Mouse (Mus musculus): ENCODE data around the gene Pank2. TPM values are rescaled to one million over a fixed set of nuclear protein-coding genes. Genes with fewer than 3 reads are reported as not detected.
"Not testable (repeated sequence)": the region's sequence is repeated elsewhere in the genome, so short reads cannot be mapped to it uniquely, and the experiment has no call there.

The Pank2 gene
- 20.3 and 22.6 TPM in 2 replicates for polyA plus RNA-seq (2015; fragmentation: Nextera tagmentation; extraction: Ambion mirVana)

DNA sequence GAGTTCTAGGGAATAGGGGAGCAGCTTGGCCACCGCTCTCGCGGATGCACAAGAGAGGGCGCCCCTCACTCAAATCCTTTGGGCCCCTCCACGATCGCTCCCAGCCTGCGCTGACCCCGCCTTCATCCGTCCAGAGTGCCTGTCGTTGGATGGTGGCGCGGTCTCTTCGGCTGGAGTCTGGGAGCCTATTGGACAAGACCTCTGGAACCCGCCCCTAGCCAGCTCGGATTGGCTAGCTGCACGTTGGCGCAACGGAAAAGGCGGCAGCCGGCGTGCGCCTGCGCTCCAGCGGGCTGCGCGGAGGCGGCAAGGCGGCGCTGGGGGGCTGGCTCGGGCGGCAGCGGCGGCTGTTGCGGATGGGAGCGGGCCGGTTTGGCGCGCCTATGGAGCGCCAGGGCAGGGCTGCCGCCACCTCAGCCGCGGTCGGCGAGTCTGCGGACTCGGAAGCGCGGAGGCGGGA is at the start of gene Pank2:
Pank2 (plus strand) TSS at position 283 of the 460 bp plus-strand sequence.
- Histone ChIP-seq H3K4me2 (ENCODE audit: low read length) (peak within 1 kb of the TSS; percentile 80), H3K27me3 (ENCODE audit: control insufficient read depth, insufficient read depth, low read depth, low read length) (no peaks in the 10 kb centered on the region), H3K4me1 (ENCODE audit: control insufficient read depth, insufficient read depth, low read length) (peaks cover 33% of the 10 kb centered on the region), H3K4me3 (ENCODE audit: low read depth, low read length) (peak within 1 kb of the TSS; percentile 73), H3K9me3 (replicated peaks; ENCODE audit: control insufficient read depth, low read length, poor library complexity, severe bottlenecking) (no peaks in the 10 kb centered on the region), H3K36me3 (ENCODE audit: control insufficient read depth, insufficient read depth, low read length) (no peaks in the 10 kb centered on the region), H3K27ac (ENCODE audit: low read length) (peak within 1 kb of the TSS; percentile 97), H3K9ac (ENCODE audit: low read depth, low read length) (peak within 1 kb of the TSS; percentile 73)
- whole genome bisulfite sequencing, result under 1% methylated on average over 49 of the region's 49 CpGs
- ATAC-seq, result peak; percentile 100

DNA sequence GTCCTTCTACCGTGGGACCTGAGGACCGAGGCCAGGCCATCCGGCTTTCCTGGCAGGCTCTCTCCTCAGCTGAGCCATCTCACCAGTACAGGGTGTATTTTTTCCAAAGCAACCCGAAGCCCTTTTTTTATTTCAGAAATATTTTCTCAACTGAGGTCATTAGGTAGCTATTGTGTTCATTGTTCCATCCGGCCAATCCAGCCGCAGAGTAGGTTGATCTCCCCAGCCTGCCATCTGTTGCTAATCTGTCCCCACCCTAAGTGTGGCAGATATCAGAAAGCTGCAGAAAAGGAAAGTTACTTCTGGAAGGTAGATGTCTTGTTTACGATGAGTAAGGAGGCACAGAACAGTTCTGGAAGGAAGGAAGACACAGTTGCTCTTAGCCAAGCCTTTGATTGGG is 48.5 kb upstream of the Pank2 start:
- H3K4me3 ChIP-seq (ENCODE audit: low read depth, low read length), result no peak overlapping the region
- no peak overlapping the region for H3K9ac ChIP-seq (ENCODE audit: low read depth, low read length)
- no peaks in the 10 kb centered on the region for H3K27me3 ChIP-seq (ENCODE audit: control insufficient read depth, insufficient read depth, low read depth, low read length)
- 78% methylated on average over 7 of the region's 7 CpGs for WGBS
- peaks cover 14% of the 10 kb centered on the region for H3K4me1 ChIP-seq (ENCODE audit: control insufficient read depth, insufficient read depth, low read length)
- H3K36me3 ChIP-seq (ENCODE audit: control insufficient read depth, insufficient read depth, low read length), result no peaks in the 10 kb centered on the region
- no peaks in the 10 kb centered on the region for H3K9me3 ChIP-seq (replicated peaks; ENCODE audit: control insufficient read depth, low read length, poor library complexity, severe bottlenecking)
- H3K4me2 ChIP-seq (ENCODE audit: low read length), result no peak overlapping the region
- ATAC-seq, result no peak
- no peak overlapping the region for H3K27ac ChIP-seq (ENCODE audit: low read length)

DNA sequence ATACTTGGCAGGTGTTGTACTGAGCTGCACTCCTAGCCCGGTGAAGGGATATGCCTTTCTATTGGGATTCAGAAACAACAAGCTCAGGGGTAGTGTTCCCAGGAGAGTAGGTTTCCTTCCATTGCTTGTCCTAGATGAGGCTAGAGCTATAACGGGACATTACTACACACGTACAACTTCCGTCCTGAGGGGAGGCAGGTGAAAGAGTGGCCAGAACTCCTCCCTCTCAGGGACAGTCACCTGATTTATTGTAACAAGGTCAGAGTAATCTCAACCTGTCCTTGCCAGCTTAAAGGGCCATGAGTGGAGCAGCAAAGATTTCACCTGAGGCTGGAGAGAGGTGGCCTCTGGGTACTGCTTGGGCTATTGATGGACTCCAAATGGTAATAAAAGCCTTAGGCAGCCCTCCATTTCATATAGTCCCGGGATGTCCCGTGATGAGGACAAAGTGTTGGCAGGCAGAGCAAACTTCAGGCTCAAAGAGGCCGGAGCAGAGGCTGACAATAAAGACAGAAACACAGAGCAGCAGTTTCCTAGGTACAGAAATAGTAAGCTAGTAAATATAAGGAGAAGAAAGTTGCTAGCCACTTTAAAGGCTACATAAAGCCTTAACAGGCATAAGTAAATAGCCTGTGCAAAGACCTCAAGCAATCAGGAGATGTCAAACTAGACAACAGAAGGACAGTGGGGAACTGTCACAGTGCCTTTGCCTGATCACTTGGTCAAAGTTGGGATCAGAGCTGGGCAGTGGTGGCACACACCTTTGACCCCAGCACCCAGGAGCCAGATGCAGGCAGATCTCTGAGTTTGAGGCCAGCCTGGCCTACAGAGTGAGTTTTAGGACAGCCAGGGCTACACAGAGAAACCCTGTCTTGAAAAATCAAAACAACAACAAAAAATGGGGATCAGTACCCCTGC is 46.1 kb upstream of the Pank2 start:
- 91% methylated on average over 7 of the region's 7 CpGs for WGBS
- H3K4me3 ChIP-seq (ENCODE audit: low read depth, low read length), result no peak overlapping the region
- no peak for ATAC-seq

DNA sequence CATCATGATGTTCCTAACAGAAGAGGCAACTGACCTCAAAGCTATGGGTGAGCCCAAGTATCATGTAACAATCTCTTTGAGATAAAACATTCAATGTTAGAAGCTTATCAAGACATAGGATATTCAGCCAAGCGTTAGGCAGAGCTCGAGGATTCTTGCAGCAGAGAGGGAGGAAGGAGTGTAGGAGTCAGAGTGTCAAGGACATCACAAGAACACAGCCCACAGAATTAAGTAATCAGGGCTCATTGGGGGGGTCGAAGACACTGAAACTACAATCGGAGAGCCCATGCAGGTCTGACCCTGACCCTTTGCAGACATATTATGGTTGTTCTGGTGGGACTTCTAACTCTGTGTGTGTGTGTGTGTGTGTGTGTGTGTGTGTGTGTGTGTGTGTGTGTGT is 42.3 kb upstream of the Pank2 start:
- WGBS, result 80% methylated on average over 4 of the region's 4 CpGs
- no peaks in the 10 kb centered on the region for H3K27me3 ChIP-seq (ENCODE audit: control insufficient read depth, insufficient read depth, low read depth, low read length)

More for the DNA sequence above, 46.1 kb upstream of the Pank2 start:
- H3K27ac ChIP-seq (ENCODE audit: low read length), result no peak overlapping the region
- H3K36me3 ChIP-seq (ENCODE audit: control insufficient read depth, insufficient read depth, low read length), result no peaks in the 10 kb centered on the region
- no peak overlapping the region for H3K4me2 ChIP-seq (ENCODE audit: low read length)
- no peaks in the 10 kb centered on the region for H3K27me3 ChIP-seq (ENCODE audit: control insufficient read depth, insufficient read depth, low read depth, low read length)
- no peak overlapping the region for H3K9ac ChIP-seq (ENCODE audit: low read depth, low read length)
- H3K9me3 ChIP-seq (replicated peaks; ENCODE audit: control insufficient read depth, low read length, poor library complexity, severe bottlenecking), result no peaks in the 10 kb centered on the region
- H3K4me1 ChIP-seq (ENCODE audit: control insufficient read depth, insufficient read depth, low read length), result peaks cover 5% of the 10 kb centered on the region

DNA sequence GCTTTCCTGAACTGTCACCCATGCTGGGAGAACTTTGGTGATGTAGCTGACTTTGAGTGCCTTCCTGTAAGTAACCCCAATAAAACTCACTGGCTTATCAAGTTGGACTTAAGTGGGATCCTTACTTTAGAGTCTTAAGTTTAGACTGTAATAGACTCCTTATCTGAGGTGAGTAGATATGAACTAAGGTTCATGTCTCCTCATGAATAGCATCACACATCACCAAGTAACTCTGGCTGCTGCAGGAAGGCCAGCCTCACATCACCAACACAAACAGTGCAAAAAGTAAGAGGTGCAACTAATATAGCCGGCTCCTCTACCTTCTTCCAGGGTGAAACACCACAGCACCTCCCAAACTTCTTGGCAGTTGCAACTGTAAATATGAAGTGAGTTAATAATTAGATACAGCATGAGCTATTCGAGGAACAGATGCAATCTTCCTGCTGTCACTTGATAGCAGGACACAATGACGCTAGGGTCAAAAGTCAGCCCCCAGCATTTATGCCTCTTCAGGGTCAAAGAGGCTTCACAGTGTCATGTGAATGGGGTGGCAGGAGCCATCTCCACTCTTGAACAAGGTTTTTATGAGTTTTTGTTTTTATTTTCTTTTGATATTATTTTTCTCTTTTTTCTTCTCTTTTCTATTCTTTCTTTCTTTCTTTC is 40.3 kb upstream of the Pank2 start:
- Histone ChIP-seq H3K27ac (ENCODE audit: low read length) (no peak overlapping the region), H3K4me2 (ENCODE audit: low read length) (no peak overlapping the region), H3K9me3 (replicated peaks; ENCODE audit: control insufficient read depth, low read length, poor library complexity, severe bottlenecking) (no peaks in the 10 kb centered on the region), H3K36me3 (ENCODE audit: control insufficient read depth, insufficient read depth, low read length) (no peaks in the 10 kb centered on the region), H3K27me3 (ENCODE audit: control insufficient read depth, insufficient read depth, low read depth, low read length) (no peaks in the 10 kb centered on the region), H3K4me1 (ENCODE audit: control insufficient read depth, insufficient read depth, low read length) (no peaks in the 10 kb centered on the region), H3K4me3 (ENCODE audit: low read depth, low read length) (no peak overlapping the region), H3K9ac (ENCODE audit: low read depth, low read length) (no peak overlapping the region)
- ATAC-seq, result no peak
- 78% methylated on average over 3 of the region's 3 CpGs for WGBS

More for the DNA sequence above, 42.3 kb upstream of the Pank2 start:
- Histone ChIP-seq H3K4me1 (ENCODE audit: control insufficient read depth, insufficient read depth, low read length) (no peaks in the 10 kb centered on the region), H3K9me3 (replicated peaks; ENCODE audit: control insufficient read depth, low read length, poor library complexity, severe bottlenecking) (no peaks in the 10 kb centered on the region), H3K36me3 (ENCODE audit: control insufficient read depth, insufficient read depth, low read length) (no peaks in the 10 kb centered on the region), H3K9ac (ENCODE audit: low read depth, low read length) (no peak overlapping the region), H3K4me2 (ENCODE audit: low read length) (no peak overlapping the region), H3K27ac (ENCODE audit: low read length) (no peak overlapping the region), H3K4me3 (ENCODE audit: low read depth, low read length) (no peak overlapping the region)
- ATAC-seq, result no peak

DNA sequence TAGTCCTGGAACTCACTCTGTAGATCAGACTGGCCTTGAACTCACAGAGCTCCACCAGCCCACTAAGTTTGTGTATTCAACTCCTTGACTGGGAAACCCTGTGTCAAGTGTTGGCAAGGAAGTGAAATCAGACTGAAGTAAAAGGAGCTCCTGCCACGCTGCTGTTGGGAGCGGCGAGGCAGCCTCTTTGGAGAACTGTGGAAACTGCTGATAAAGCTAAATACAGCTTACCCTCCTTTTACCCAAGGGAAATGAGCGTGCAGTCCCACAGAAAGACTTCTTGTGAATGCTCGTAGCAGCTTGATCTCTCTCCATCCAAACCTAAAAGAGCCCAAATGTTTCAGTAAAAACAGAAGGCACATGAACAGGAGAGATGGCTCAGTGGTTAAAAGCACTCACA is 39.7 kb upstream of the Pank2 start:
- ATAC-seq, result no peak
- WGBS, result 67% methylated on average over 5 of the region's 5 CpGs
- no peaks in the 10 kb centered on the region for H3K36me3 ChIP-seq (ENCODE audit: control insufficient read depth, insufficient read depth, low read length)

DNA sequence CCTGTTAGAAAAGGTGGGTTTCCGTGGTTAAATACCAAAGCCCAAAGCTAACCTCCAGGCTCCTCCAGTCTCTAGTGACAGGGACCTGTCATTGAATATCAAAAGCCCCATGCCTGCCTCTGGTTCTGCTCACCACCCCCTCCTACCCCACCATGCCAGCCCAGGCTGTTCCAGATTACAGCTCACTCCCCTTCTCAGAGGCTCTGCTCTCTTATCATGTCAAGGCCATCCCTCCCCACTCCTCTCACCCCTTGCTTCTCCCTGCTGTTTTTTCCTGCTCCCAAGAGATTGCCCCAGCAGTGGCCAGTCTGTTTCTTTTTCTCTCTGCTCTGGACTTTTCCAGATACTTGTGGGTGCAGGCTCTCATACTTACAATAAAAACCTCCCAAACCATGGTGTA is 38.7 kb upstream of the Pank2 start:
- Histone ChIP-seq H3K9ac (ENCODE audit: low read depth, low read length) (no peak overlapping the region), H3K27ac (ENCODE audit: low read length) (no peak overlapping the region), H3K9me3 (replicated peaks; ENCODE audit: control insufficient read depth, low read length, poor library complexity, severe bottlenecking) (no peaks in the 10 kb centered on the region), H3K4me1 (ENCODE audit: control insufficient read depth, insufficient read depth, low read length) (no peaks in the 10 kb centered on the region), H3K4me2 (ENCODE audit: low read length) (no peak overlapping the region), H3K36me3 (ENCODE audit: control insufficient read depth, insufficient read depth, low read length) (no peaks in the 10 kb centered on the region), H3K4me3 (ENCODE audit: low read depth, low read length) (no peak overlapping the region), H3K27me3 (ENCODE audit: control insufficient read depth, insufficient read depth, low read depth, low read length) (no peaks in the 10 kb centered on the region)
- no peak for ATAC-seq
- WGBS, result 81% methylated on average over 1 of the region's 1 CpGs

More for the DNA sequence above, 39.7 kb upstream of the Pank2 start:
- Histone ChIP-seq H3K27me3 (ENCODE audit: control insufficient read depth, insufficient read depth, low read depth, low read length) (no peaks in the 10 kb centered on the region), H3K9ac (ENCODE audit: low read depth, low read length) (no peak overlapping the region), H3K4me2 (ENCODE audit: low read length) (no peak overlapping the region), H3K27ac (ENCODE audit: low read length) (no peak overlapping the region), H3K4me3 (ENCODE audit: low read depth, low read length) (no peak overlapping the region), H3K4me1 (ENCODE audit: control insufficient read depth, insufficient read depth, low read length) (no peaks in the 10 kb centered on the region), H3K9me3 (replicated peaks; ENCODE audit: control insufficient read depth, low read length, poor library complexity, severe bottlenecking) (no peaks in the 10 kb centered on the region)

DNA sequence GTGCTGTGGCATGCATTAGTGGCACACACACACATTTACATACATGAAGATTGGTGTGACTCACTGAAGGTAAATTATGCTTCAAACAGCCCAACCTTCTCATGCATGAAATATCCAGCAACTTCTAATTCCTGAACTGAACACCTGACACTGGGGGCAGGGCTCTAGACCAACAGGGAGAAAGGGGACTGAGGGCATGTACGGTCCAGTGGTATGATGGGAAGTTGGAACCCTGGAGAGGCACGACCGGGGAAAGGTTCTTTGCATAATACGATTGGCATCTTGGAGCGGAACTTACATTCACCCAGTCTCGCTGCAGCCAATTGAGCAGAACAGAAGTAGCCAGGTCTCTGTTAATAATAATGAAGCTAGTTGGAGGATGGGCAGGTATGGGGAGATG is 37.1 kb upstream of the Pank2 start:
- no peak overlapping the region for H3K4me3 ChIP-seq (ENCODE audit: low read depth, low read length)
- 79% methylated on average over 6 of the region's 6 CpGs for WGBS
- ATAC-seq, result no peak
- no peaks in the 10 kb centered on the region for H3K27me3 ChIP-seq (ENCODE audit: control insufficient read depth, insufficient read depth, low read depth, low read length)
- no peaks in the 10 kb centered on the region for H3K36me3 ChIP-seq (ENCODE audit: control insufficient read depth, insufficient read depth, low read length)
- no peak overlapping the region for H3K4me2 ChIP-seq (ENCODE audit: low read length)
- H3K9ac ChIP-seq (ENCODE audit: low read depth, low read length), result no peak overlapping the region
- H3K4me1 ChIP-seq (ENCODE audit: control insufficient read depth, insufficient read depth, low read length), result no peaks in the 10 kb centered on the region
- H3K9me3 ChIP-seq (replicated peaks; ENCODE audit: control insufficient read depth, low read length, poor library complexity, severe bottlenecking), result no peaks in the 10 kb centered on the region
- no peak overlapping the region for H3K27ac ChIP-seq (ENCODE audit: low read length)

DNA sequence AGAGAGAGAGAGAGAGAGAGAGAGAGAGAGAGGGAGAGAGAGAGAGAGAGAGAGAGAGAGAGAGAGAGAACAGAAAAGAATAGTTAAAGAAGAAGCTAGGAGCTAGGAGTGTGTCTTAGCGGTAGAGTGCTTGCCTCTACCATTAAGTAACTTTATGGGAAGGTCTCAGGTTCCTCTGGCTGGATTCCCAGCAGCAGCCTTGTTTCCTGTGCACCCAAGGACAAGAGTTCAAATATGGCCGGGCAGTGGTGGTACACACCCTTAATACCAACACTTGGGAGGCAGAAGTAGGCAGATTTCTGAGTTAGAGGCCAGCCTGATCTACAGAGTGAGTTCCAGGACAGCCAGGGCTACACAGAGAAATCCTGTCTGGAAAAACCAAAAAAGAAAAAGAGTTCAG is 35.6 kb upstream of the Pank2 start:
- WGBS, result 82% methylated on average over 2 of the region's 2 CpGs
- H3K4me2 ChIP-seq (ENCODE audit: low read length); H3K4me3 ChIP-seq (ENCODE audit: low read depth, low read length); H3K9ac ChIP-seq (ENCODE audit: low read depth, low read length); H3K27me3 ChIP-seq (ENCODE audit: control insufficient read depth, insufficient read depth, low read depth, low read length); H3K36me3 ChIP-seq (ENCODE audit: control insufficient read depth, insufficient read depth, low read length); ATAC-seq; H3K27ac ChIP-seq (ENCODE audit: low read length); H3K9me3 ChIP-seq (replicated peaks; ENCODE audit: control insufficient read depth, low read length, poor library complexity, severe bottlenecking); H3K4me1 ChIP-seq (ENCODE audit: control insufficient read depth, insufficient read depth, low read length): not testable (repeated sequence)
